ENCODE assay signal across 8 mouse cellular contexts in the genomic region with DNA sequence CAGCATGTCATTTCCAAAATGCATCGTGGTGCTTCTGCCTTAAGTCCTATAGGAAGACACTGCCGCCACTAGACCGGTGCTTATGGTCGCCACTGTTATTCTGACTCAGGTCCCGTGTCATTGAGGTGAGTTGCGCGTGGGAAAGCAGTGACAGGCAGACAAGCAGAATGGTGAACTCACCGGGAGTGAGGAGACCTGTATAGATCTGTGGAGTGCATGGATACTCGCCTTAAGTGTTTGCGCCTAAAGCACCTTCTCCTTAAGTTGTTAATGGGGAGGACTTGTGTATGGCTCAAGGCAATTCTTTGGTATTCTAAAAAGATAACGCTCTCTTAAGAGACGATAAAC. TPM values are rescaled to one million over a fixed set of nuclear protein-coding genes. Genes with fewer than 3 reads are reported as not detected.
DNase-seq lines count a peak whose midpoint lies in the region; ATAC-seq and TF ChIP-seq lines count a peak whose summit lies in the region.

No protein-coding gene starts in this region.

- DNase-seq in heart, postnatal 25 days (ENCODE audit: low spot score) = no peak
- no peak for DNase-seq in forebrain, postnatal 0 days
- no peak for DNase-seq in midbrain, embryonic 10.5 days (ENCODE audit: low spot score)
- no peak for DNase-seq in urinary bladder, postnatal 36 days (ENCODE audit: low spot score in 2 of 2)
- DNase-seq in frontal cortex, adult 2 months (ENCODE audit: extremely low spot score in 1 of 2, low spot score in 1 of 2) = no peak
- no peak for DNase-seq in embryo, embryonic 10.5 days (ENCODE audit: low spot score)

- H3K4me1 ChIP-seq in heart, embryonic 16.5 days (ENCODE audit: control insufficient read depth, insufficient read depth, low read length) = peaks cover 8% of the 10 kb centered on the region
- 0 out of 2 replicates have a peak, but pooled peaks cover 5% of the 10 kb centered on the region for H3K4me1 ChIP-seq in forebrain, postnatal 0 days (ENCODE audit: insufficient read depth)
- peaks cover 22% of the 10 kb centered on the region for H3K4me1 ChIP-seq in midbrain, embryonic 10.5 days

- H3K4me3 ChIP-seq in heart, embryonic 16.5 days (ENCODE audit: low read length) = peak overlapping the region; percentile 96
- peak overlapping the region; percentile 98 for H3K4me3 ChIP-seq in forebrain, postnatal 0 days (ENCODE audit: low read depth, low read length)
- peak overlapping the region; percentile 72 for H3K4me3 ChIP-seq in midbrain, embryonic 10.5 days

- ATAC-seq in heart, embryonic 16.5 days (replicated peaks; ENCODE audit: extremely low read depth, insufficient read depth, low FRiP score) = no peak
- ATAC-seq in activated CD4-positive, CD25-positive, alpha-beta regulatory T cell, adult 4 months = peak; percentile 21
- ATAC-seq in forebrain, postnatal 0 days = no peak

- H3K27ac ChIP-seq in heart, embryonic 16.5 days (ENCODE audit: low read length) = peak overlapping the region; percentile 95
- H3K27ac ChIP-seq in forebrain, postnatal 0 days (ENCODE audit: low read depth, low read length) = peak overlapping the region; percentile 84
- peak overlapping the region; percentile 88 for H3K27ac ChIP-seq in midbrain, embryonic 10.5 days (replicated peaks)

- intact Hi-C loops in heart, postnatal 25 days (cut with DNase I) = loop anchor here (5.0 kb wide), 4 partner anchors 41 to 494 kb away; partner anchors contain the start of genes Cbr4, Hpf1 and Mfap3l

- peak; percentile 14; the same call in 1 of the 2 replicates for TF ChIP-seq CTCF in forebrain, postnatal 0 days (IDR thresholded peaks at IDR 0.05; ENCODE audit: low read depth)

- peak overlapping the region; percentile 91 for H3K9ac ChIP-seq in heart, embryonic 16.5 days (ENCODE audit: low read length)
- peak overlapping the region; percentile 77 for H3K9ac ChIP-seq in forebrain, postnatal 0 days

- peak overlapping the region; percentile 92 for H3K4me2 ChIP-seq in heart, embryonic 16.5 days (ENCODE audit: low read depth, low read length)
- peak overlapping the region; percentile 80 for H3K4me2 ChIP-seq in forebrain, postnatal 0 days (ENCODE audit: low read depth)

- no peaks in the 10 kb centered on the region for H3K9me3 ChIP-seq in heart, embryonic 16.5 days (replicated peaks; ENCODE audit: control insufficient read depth, low read length)
- H3K9me3 ChIP-seq in forebrain, postnatal 0 days (ENCODE audit: low read length) = no peaks in the 10 kb centered on the region
- peaks cover 10% of the 10 kb centered on the region for H3K9me3 ChIP-seq in midbrain, embryonic 10.5 days (replicated peaks)

- no peaks in the 10 kb centered on the region for H3K36me3 ChIP-seq in heart, embryonic 16.5 days (ENCODE audit: control insufficient read depth, insufficient read depth)
- H3K36me3 ChIP-seq in forebrain, postnatal 0 days (ENCODE audit: insufficient read depth) = no peaks in the 10 kb centered on the region
- H3K36me3 ChIP-seq in midbrain, embryonic 10.5 days = peaks cover 9% of the 10 kb centered on the region

- no peaks in the 10 kb centered on the region for H3K27me3 ChIP-seq in heart, embryonic 16.5 days (ENCODE audit: control insufficient read depth, insufficient read depth, low read length)
- H3K27me3 ChIP-seq in forebrain, postnatal 0 days (ENCODE audit: insufficient read depth, low read length) = no peaks in the 10 kb centered on the region
- H3K27me3 ChIP-seq in midbrain, embryonic 10.5 days (ENCODE audit: low read depth, poor library complexity, severe bottlenecking) = no peaks in the 10 kb centered on the region

- 2% methylated on average over 12 of the region's 12 CpGs for WGBS in heart, embryonic 16.5 days
- WGBS in forebrain, postnatal 0 days = 7% methylated on average over 12 of the region's 12 CpGs
- WGBS in midbrain, embryonic 10.5 days = 6% methylated on average over 12 of the region's 12 CpGs

RNA-seq across cellular contexts. Expression of gene Nek1, which starts 0.6 kb away (rescaled TPM):
- 11.3 and 11.8 TPM in 2 replicates for polyA plus RNA-seq in heart, embryonic 16.5 days (2015; fragmentation: Nextera tagmentation; extraction: Ambion mirVana)
- total RNA-seq in heart, postnatal 25 days (2021) = 1 to 10 TPM; 7.8 to 9.0 TPM
- polyA plus RNA-seq in activated CD4-positive, CD25-positive, alpha-beta regulatory T cell, adult 4 months (2017; shearing (Covaris generic)) = 1 to 10 TPM; 6.8 to 7.0 TPM
- 18.0 and 18.4 TPM in 2 replicates for total RNA-seq in forebrain, postnatal 0 days (2014; rRNA removed)
- 11.6 and 19.5 TPM in 2 replicates for polyA plus RNA-seq in forebrain, postnatal 0 days (2015; fragmentation: Nextera tagmentation; extraction: Ambion mirVana)
- polyA plus RNA-seq in midbrain, embryonic 10.5 days (2016; fragmentation: Nextera tagmentation; extraction: Ambion mirVana) = 20.7 and 22.7 TPM in 2 replicates
- polyA plus RNA-seq in frontal cortex, adult 2 months (2012; rRNA removed) = 29.0 and 32.8 TPM in 2 replicates

RNA-seq across cellular contexts. Expression of gene Clcn3, which starts 10.5 kb away (rescaled TPM):
- 21.2 TPM in 2 replicates for polyA plus RNA-seq in heart, embryonic 16.5 days (2015; fragmentation: Nextera tagmentation; extraction: Ambion mirVana)
- total RNA-seq in heart, postnatal 25 days (2021) = 10 to 100 TPM; 33.0 to 34.0 TPM
- 10 to 100 TPM; 19.1 to 22.9 TPM for polyA plus RNA-seq in activated CD4-positive, CD25-positive, alpha-beta regulatory T cell, adult 4 months (2017; shearing (Covaris generic))
- total RNA-seq in forebrain, postnatal 0 days (2014; rRNA removed) = 98.0 and 109 TPM in 2 replicates
- 56.0 and 74.4 TPM in 2 replicates for polyA plus RNA-seq in forebrain, postnatal 0 days (2015; fragmentation: Nextera tagmentation; extraction: Ambion mirVana)
- 29.1 and 32.6 TPM in 2 replicates for polyA plus RNA-seq in midbrain, embryonic 10.5 days (2016; fragmentation: Nextera tagmentation; extraction: Ambion mirVana)
- 71.1 and 78.5 TPM in 2 replicates for polyA plus RNA-seq in frontal cortex, adult 2 months (2012; rRNA removed)
